Mouse (Mus musculus) liver, embryonic 14.5 days (tissue): ENCODE measurements around the gene Olfr979. TPM values are rescaled to one million over a fixed set of nuclear protein-coding genes. Genes with fewer than 3 reads are reported as not detected.
"Not testable (repeated sequence)": the region's sequence is repeated elsewhere in the genome, so short reads cannot be mapped to it uniquely, and the experiment has no call there.

Experiments
- ATAC-seq: fragments of 200-750 bp; cut with Nextera tagmentation; 2 replicates; pipeline ENCODE4 v1.8.0; 2017; ENCODE audit warnings: moderate number of reproducible peaks, mild to moderate bottlenecking, moderate library complexity; ENCODE audit not compliant: insufficient read depth
- DNase-seq, 3 experiments: peaks; one replicate each; pipeline ENCODE4 v3.0.0-alpha.2; 2012 to 2013; ENCODE audit warnings: low read depth in 3 of 3, low spot score in 3 of 3
- H3K27ac ChIP-seq: fragments of 300-500 bp; sonication (generic); 2 replicates; pipeline ENCODE4 v1.5.1; 2014; ENCODE audit warnings: moderate library complexity, mild to moderate bottlenecking, control low read depth, inconsistent platforms
- H3K27me3 ChIP-seq: fragments of 300-500 bp; sonication (generic); 2 replicates; pipeline ENCODE4 v1.6.1; 2014; ENCODE audit warnings: mild to moderate bottlenecking, low read length, moderate library complexity; ENCODE audit not compliant: control insufficient read depth, insufficient read depth
- H3K36me3 ChIP-seq: fragments of 300-500 bp; sonication (generic); replicated peaks from 2 replicates; pipeline ENCODE4 v1.6.1; 2014; ENCODE audit warnings: low read depth; ENCODE audit not compliant: control insufficient read depth, insufficient read depth
- H3K4me1 ChIP-seq, 2 experiments: fragments of 200-500 bp in 1 of 2; fragments of 300-500 bp in 1 of 2; sonication (generic) in 1 of 2; replicated peaks; 2 replicates each; pipeline ENCODE4 v1.6.1; 2012 to 2014; ENCODE audit warnings: antibody characterized with exemption in 1 of 2, inconsistent platforms in 1 of 2, low read length in 1 of 2; ENCODE audit not compliant: control insufficient read depth in 2 of 2, insufficient read depth in 2 of 2
- H3K4me2 ChIP-seq: fragments of 300-500 bp; sonication (generic); 2 replicates; pipeline ENCODE4 v1.6.1; 2014; ENCODE audit warnings: low read depth, mild to moderate bottlenecking, control low read depth, moderate library complexity
- H3K4me3 ChIP-seq, 2 experiments: fragments of 200-500 bp in 1 of 2; fragments of 300-500 bp in 1 of 2; sonication (generic) in 1 of 2; 2 replicates each; pipeline ENCODE4 v1.5.1; 2012 to 2014; ENCODE audit warnings: low read depth in 2 of 2, low read length in 2 of 2, mild to moderate bottlenecking in 2 of 2, control low read depth in 1 of 2, inconsistent platforms in 1 of 2, moderate library complexity in 1 of 2; ENCODE audit not compliant: insufficient read depth in 1 of 2
- H3K9ac ChIP-seq: fragments of 300-500 bp; sonication (generic); replicated peaks from 2 replicates; pipeline ENCODE4 v1.6.1; 2014; ENCODE audit warnings: mild to moderate bottlenecking, control low read depth, moderate library complexity
- H3K9me3 ChIP-seq: fragments of 300-500 bp; sonication (generic); 2 replicates; pipeline ENCODE4 v1.6.1; 2016; ENCODE audit warnings: low read length, mixed read lengths; ENCODE audit not compliant: control insufficient read depth
- CTCF ChIP-seq: IDR thresholded peaks from 2 replicates; pipeline ENCODE4 v1.5.1; 2016; ENCODE audit warnings: antibody characterized with exemption, low read depth, control low read depth
- EP300 ChIP-seq: IDR thresholded peaks from 2 replicates; pipeline ENCODE4 v1.6.1; 2016; ENCODE audit warnings: antibody characterized with exemption, low read depth
- WGBS: fragments of 180-500 bp; shearing (Covaris S2); extraction: QIAGEN DNeasy Blood & Tissue Kit; methylation state at CpG from one replicate; pipeline ENCODE4 v1.1.7; 2014; ENCODE audit not compliant: insufficient replicate concordance; 5-methylcytosine and 5-hydroxymethylcytosine counted together
- polyA plus RNA-seq, 2 experiments: library from polyadenylated mRNA; depleted of rRNA in 1 of 2; stranded (reverse) in 1 of 2; unstranded in 1 of 2; fragments of >200 nt; fragmentation: Nextera tagmentation in 1 of 2; extraction: Ambion mirVana in 1 of 2; gene quantifications; 2 replicates each; pipeline versions ENCODE4 v1.2.1 to v1.2.3; 2012 to 2014

Olfr979 gene
- polyA plus RNA-seq (2012; rRNA removed), result not detected in 2 replicates
- polyA plus RNA-seq (2014; fragmentation: Nextera tagmentation; extraction: Ambion mirVana), result not detected in 2 replicates

DNA sequence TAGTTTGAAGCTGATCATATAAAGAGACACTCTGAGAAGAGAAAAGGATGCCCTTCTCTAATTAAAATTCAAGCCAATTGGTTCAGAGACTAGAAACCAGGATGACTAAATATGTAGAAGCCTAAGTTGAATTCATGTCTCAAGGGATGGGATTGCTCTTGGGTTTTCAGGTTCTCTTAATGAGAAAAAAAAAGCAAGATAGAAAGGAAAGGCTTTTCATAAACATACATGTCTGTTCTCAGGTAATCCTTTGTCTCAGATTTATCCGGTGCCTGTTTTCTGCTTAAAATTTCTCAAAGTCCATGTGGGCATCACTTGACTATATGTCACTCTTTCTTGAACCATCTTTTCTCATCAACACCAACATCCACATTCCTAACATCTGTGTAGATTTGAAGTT lies at the start of gene Olfr979:
TSS of gene Olfr979 (minus strand) at position 101 of the 400 bp plus-strand sequence.
- H3K4me1 ChIP-seq, result no peaks in the 10 kb centered on the region
- 90% methylated on average over 1 of the region's 1 CpGs for WGBS
- H3K4me3 ChIP-seq, result no peak within 1 kb of the TSS
- no peaks in the 10 kb centered on the region for H3K27me3 ChIP-seq
- H3K36me3 ChIP-seq, result no peaks in the 10 kb centered on the region
- no peaks in the 10 kb centered on the region for H3K9me3 ChIP-seq
- TF ChIP-seq CTCF (no peak), EP300 (no peak)
- no peak for DNase-seq
- H3K9ac ChIP-seq, result no peak within 1 kb of the TSS
- no peak within 1 kb of the TSS for H3K27ac ChIP-seq
- ATAC-seq, result no peak
- no peak within 1 kb of the TSS for H3K4me2 ChIP-seq

DNA sequence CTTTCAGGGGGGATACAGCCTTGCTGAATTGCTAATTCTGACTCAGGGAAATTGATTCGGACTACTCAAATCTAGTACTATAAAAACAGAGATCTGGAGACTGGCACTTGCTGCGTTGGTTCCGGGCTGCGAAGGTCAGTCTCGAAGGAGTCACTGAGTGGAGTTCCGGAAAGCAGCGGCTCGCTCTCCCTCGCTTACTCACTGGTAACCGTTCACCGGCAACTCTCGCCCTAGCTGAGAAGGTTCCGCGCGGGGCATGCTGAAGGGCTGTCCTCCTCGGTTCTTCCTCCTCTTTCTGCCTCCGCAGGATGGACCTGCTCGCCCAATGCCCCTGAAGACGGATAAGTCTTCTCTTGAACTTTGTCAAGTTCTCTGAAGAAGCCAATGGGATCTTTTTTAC lies 46.9 kb upstream of the Olfr979 start:
- no peak overlapping the region for H3K4me2 ChIP-seq
- no peak overlapping the region for H3K4me3 ChIP-seq
- WGBS, result 85% methylated on average over 19 of the region's 19 CpGs
- ATAC-seq, result no peak
- no peak overlapping the region for H3K27ac ChIP-seq
- H3K9ac ChIP-seq, result no peak overlapping the region
- H3K9me3 ChIP-seq, result no peaks in the 10 kb centered on the region
- H3K36me3 ChIP-seq, result no peaks in the 10 kb centered on the region
- H3K4me1 ChIP-seq, result no peaks in the 10 kb centered on the region
- TF ChIP-seq EP300 (no peak), CTCF (no peak)
- no peaks in the 10 kb centered on the region for H3K27me3 ChIP-seq
- DNase-seq, result no peak

DNA sequence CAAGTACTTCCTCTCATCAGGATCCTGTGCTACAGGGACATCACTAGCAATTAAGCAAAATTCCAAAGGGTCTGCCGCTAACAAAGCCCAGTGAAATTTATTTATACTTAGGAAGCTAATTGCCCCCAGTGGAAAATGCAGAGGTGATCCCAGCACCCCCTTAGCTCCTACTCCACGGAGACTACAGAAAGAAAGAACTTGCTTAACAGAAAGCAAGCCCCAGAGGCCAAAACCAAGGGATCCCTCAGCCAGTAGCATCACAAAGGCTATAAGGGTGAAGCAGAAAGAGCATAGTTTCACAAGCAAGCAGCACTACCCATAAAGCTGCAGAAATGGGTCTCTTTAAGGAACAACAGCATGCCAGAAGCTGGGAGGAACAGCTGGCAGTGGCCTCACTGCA lies 17.9 kb upstream of the Olfr979 start, which contains the start of gene Olfr981:
TSS of gene Olfr981 (plus strand) at position 301 of the 400 bp plus-strand sequence.
- no peaks in the 10 kb centered on the region for H3K4me1 ChIP-seq
- DNase-seq (no peak), ATAC-seq (no peak)
- no peak within 1 kb of the TSS for H3K27ac ChIP-seq
- H3K27me3 ChIP-seq, result no peaks in the 10 kb centered on the region
- no peak within 1 kb of the TSS for H3K4me2 ChIP-seq
- no peak within 1 kb of the TSS for H3K9ac ChIP-seq
- H3K36me3 ChIP-seq, result no peaks in the 10 kb centered on the region
- H3K9me3 ChIP-seq, result no peaks in the 10 kb centered on the region
- H3K4me3 ChIP-seq, result no peak within 1 kb of the TSS
- WGBS, result 50% methylated on average over 2 of the region's 2 CpGs
- TF ChIP-seq CTCF, result no peak
- TF ChIP-seq EP300, result no peak

DNA sequence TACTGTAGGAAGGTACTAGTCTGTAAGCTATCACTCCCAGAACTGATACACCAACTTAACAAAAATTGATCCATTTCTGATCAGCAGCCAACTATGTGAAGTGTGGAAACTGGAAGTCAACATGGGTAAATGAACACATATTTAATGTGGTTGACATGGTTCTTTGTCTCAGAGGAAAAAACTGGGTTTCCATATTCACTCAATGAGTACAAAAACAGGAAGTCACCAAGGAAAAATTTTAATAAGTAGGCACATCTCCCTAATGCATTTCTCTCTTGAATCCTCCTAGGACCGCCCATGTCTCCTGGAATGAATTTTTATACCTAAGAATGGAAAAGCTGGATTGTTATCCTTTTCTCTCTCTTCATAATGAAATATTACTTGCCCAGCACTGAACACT lies 6.2 kb upstream of the Olfr979 start, which contains the start of gene Olfr980:
TSS of gene Olfr980 (minus strand) at position 101 of the 400 bp plus-strand sequence.
- WGBS, result 50% methylated on average over 1 of the region's 1 CpGs
- Histone ChIP-seq H3K4me1 (no peaks in the 10 kb centered on the region), H3K9me3 (no peaks in the 10 kb centered on the region), H3K4me2 (no peak within 1 kb of the TSS), H3K9ac (no peak within 1 kb of the TSS), H3K36me3 (no peaks in the 10 kb centered on the region), H3K4me3 (no peak within 1 kb of the TSS), H3K27me3 (no peaks in the 10 kb centered on the region), H3K27ac (no peak within 1 kb of the TSS)
- ATAC-seq (no peak), DNase-seq (no peak)
- no peak for TF ChIP-seq CTCF
- TF ChIP-seq EP300, result no peak

DNA sequence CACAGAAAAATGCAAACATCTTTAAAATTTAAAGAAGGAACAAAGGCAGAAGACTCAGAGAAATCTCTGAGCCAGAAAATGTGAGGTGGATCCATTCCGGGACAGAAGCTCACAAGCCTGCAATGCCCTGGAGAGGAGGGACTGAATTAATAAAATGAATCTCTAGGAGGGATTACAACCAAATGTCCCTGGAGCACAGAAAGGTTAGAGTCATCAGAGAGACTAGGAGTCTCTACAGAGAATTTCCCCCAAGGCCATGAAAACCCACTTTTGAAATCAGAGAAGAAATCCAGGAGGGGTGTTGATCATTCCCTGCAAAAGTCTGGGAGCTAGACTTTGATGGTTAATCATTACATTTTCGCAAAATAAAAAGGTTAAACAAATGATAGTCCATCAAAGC lies 11.5 kb downstream of the Olfr979 start, which contains the start of gene Olfr978:
TSS of gene Olfr978 (plus strand) at position 301 of the 400 bp plus-strand sequence.
- H3K9ac ChIP-seq, result no peak within 1 kb of the TSS
- TF ChIP-seq CTCF, result no peak
- TF ChIP-seq EP300, result no peak
- H3K27me3 ChIP-seq, result no peaks in the 10 kb centered on the region
- 68% methylated on average over 2 of the region's 2 CpGs for WGBS
- ATAC-seq (no peak), DNase-seq (no peak)
- no peaks in the 10 kb centered on the region for H3K9me3 ChIP-seq
- no peaks in the 10 kb centered on the region for H3K36me3 ChIP-seq
- H3K27ac ChIP-seq, result no peak within 1 kb of the TSS
- H3K4me2 ChIP-seq, result no peak within 1 kb of the TSS
- no peak within 1 kb of the TSS for H3K4me3 ChIP-seq
- no peaks in the 10 kb centered on the region for H3K4me1 ChIP-seq

DNA sequence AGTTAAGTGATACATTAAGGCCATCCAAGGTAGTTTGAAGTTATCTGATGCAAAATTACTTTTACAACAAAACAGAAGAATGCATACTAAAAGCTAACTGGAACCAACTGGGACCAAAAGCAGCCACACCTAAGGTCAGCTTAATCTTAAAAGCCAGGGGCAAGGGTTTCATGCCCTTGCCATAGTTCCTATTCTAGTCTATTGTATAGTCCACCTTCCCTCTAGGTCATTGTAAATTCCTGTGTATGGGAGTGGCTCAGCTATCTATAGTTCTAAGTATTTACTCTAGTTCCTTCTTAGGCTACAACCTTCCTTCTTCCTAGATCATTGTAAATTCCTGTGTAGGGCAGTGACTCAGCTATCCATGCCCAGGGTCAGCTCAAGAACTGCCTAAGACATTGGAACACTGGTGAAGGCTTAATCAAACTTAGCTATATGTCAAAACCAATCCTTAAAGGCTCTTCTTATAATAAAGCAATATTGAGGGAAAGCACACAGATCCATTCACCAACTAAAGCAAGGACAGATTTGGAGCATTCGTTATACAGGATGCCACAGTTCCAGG lies 26.6 kb downstream of the Olfr979 start:
- H3K27me3 ChIP-seq, H3K27ac ChIP-seq, H3K4me2 ChIP-seq, H3K4me1 ChIP-seq, H3K4me3 ChIP-seq, DNase-seq, H3K36me3 ChIP-seq, H3K9ac ChIP-seq, H3K9me3 ChIP-seq, ATAC-seq: not testable (repeated sequence)
- WGBS, result 50% methylated on average over 1 of the region's 1 CpGs

DNA sequence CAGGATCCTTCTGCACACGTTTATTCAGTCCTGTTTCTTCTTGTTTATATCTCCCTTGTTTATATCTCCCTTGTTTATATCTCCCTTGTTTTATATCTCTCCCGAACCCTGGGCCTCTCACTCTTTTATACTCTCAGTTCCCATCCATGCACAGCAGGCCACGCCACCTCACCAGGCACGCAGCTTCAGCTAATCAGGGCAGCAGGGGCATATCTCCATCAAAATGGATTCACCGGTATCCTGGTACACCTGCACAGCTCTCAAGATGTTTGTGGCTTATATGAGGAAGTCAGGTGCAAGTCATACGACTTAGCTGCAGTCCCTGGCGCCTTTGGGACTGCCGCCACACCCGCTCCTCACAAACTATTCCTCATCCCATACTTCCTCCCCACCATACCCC lies 42.2 kb downstream of the Olfr979 start, which contains the start of gene Olfr976:
TSS of gene Olfr976 (minus strand) at position 101 of the 400 bp plus-strand sequence.
- 52% methylated on average over 7 of the region's 9 CpGs for WGBS
- H3K27me3 ChIP-seq, H3K27ac ChIP-seq, ATAC-seq, H3K9me3 ChIP-seq, H3K9ac ChIP-seq, H3K4me1 ChIP-seq, DNase-seq, H3K36me3 ChIP-seq, H3K4me2 ChIP-seq, H3K4me3 ChIP-seq: not testable (repeated sequence)
